Mouse (Mus musculus) liver, adult 2 months (tissue): Measurements from ENCODE around the gene Gm17334. TPM values are rescaled to one million over a fixed set of nuclear protein-coding genes. Genes with fewer than 3 reads are reported as not detected.
"Not testable (repeated sequence)": the region's sequence is repeated elsewhere in the genome, so short reads cannot be mapped to it uniquely, and the experiment has no call there.

Experiments used
- DNase-seq: peaks from one replicate; pipeline ENCODE4 v3.0.0-alpha.2; 2011; ENCODE audit warnings: low read depth, low spot score; ENCODE audit errors: extremely low read depth
- H3K27ac ChIP-seq: fragments of 200-500 bp; replicated peaks from 2 replicates; pipeline ENCODE4 v1.5.1; 2012; ENCODE audit warnings: low read depth, mild to moderate bottlenecking, control low read depth, inconsistent platforms, low read length; ENCODE audit not compliant: insufficient read depth
- H3K27me3 ChIP-seq: fragments of 200-500 bp; 2 replicates; pipeline ENCODE4 v1.6.1; 2012; ENCODE audit warnings: mild to moderate bottlenecking, moderate library complexity, low read length, inconsistent platforms; ENCODE audit not compliant: control insufficient read depth, insufficient read depth
- H3K36me3 ChIP-seq: fragments of 200-500 bp; 2 replicates; pipeline ENCODE4 v1.6.1; 2012; ENCODE audit warnings: low read length, inconsistent platforms; ENCODE audit not compliant: control insufficient read depth, insufficient read depth
- H3K4me1 ChIP-seq: fragments of 200-500 bp; 2 replicates; pipeline ENCODE4 v1.6.1; 2011; ENCODE audit warnings: low read length; ENCODE audit not compliant: control insufficient read depth, insufficient read depth
- H3K4me3 ChIP-seq: fragments of 200-500 bp; 2 replicates; pipeline ENCODE4 v1.5.1; 2011; ENCODE audit warnings: low read depth, mild to moderate bottlenecking, control low read depth, low read length, moderate library complexity; ENCODE audit not compliant: insufficient read depth
- H3K79me2 ChIP-seq: fragments of 200-500 bp; 2 replicates; pipeline ENCODE4 v1.6.1; 2012; ENCODE audit warnings: inconsistent platforms, mild to moderate bottlenecking, low read length, moderate library complexity; ENCODE audit not compliant: control insufficient read depth, insufficient read depth
- H3K9ac ChIP-seq: fragments of 200-500 bp; 2 replicates; pipeline ENCODE4 v1.6.1; 2012; ENCODE audit warnings: low read depth, mild to moderate bottlenecking, control low read depth, inconsistent platforms, low read length
- CTCF ChIP-seq: fragments of 200-500 bp; IDR thresholded peaks from 2 replicates; pipeline ENCODE4 v1.5.1; 2011; ENCODE audit warnings: low read depth, low read length, control low read depth
- POLR2A ChIP-seq: fragments of 200-500 bp; IDR thresholded peaks from 2 replicates; pipeline ENCODE4 v1.6.1; 2011; ENCODE audit warnings: low read length, control low read depth; ENCODE audit not compliant: insufficient read depth; ENCODE audit errors: extremely low read depth
- WGBS: fragments of 180-500 bp; shearing (Covaris S2); methylation state at CpG from one replicate; pipeline ENCODE4 v1.1.7; 2018; 5-methylcytosine and 5-hydroxymethylcytosine counted together
- polyA plus RNA-seq: library from polyadenylated mRNA; depleted of rRNA; stranded (reverse); fragments of >200 nt; gene quantifications from 2 replicates; pipeline ENCODE4 v1.2.3, GENCODE M21; 2012
- total RNA-seq: library from RNA; depleted of rRNA; stranded (reverse); fragments of >200 nt; gene quantifications from 2 replicates; pipeline ENCODE4 v1.2.3, GENCODE M21; 2014

The Gm17334 gene
- total and polyA plus RNA-seq, 2 experiments = 0.16 TPM; not detected in 1

GRCm38 (mm10) chr11:53761822-53762221 is 11.2 kb downstream of the Gm17334 start:
- TF ChIP-seq POLR2A (no peak), CTCF (no peak)
- H3K9ac ChIP-seq = no peak overlapping the region
- WGBS = 7% methylated on average over 2 of the region's 2 CpGs

GRCm38 (mm10) chr11:53761284-53761683 is 11.7 kb downstream of the Gm17334 start:
- no peak overlapping the region for H3K4me3 ChIP-seq
- WGBS = 78% methylated on average over 5 of the region's 5 CpGs
- no peak for TF ChIP-seq POLR2A
- no peak for TF ChIP-seq CTCF

More at GRCm38 (mm10) chr11:53761822-53762221, 11.2 kb downstream of the Gm17334 start:
- DNase-seq = peak; percentile 76
- H3K4me1 ChIP-seq = peaks cover 23% of the 10 kb centered on the region
- no peaks in the 10 kb centered on the region for H3K79me2 ChIP-seq
- no peaks in the 10 kb centered on the region for H3K36me3 ChIP-seq
- H3K27me3 ChIP-seq = no peaks in the 10 kb centered on the region
- peak overlapping the region; percentile 95 for H3K27ac ChIP-seq
- H3K4me3 ChIP-seq = no peak overlapping the region

GRCm38 (mm10) chr11:53759545-53760406 is 13.2 kb downstream of the Gm17334 start:
- no peak for DNase-seq
- Histone ChIP-seq H3K4me3 (no peak overlapping the region), H3K27ac (no peak overlapping the region), H3K9ac (no peak overlapping the region), H3K36me3 (no peaks in the 10 kb centered on the region), H3K27me3 (no peaks in the 10 kb centered on the region), H3K4me1 (peaks cover 22% of the 10 kb centered on the region), H3K79me2 (no peaks in the 10 kb centered on the region)
- WGBS = 83% methylated on average over 22 of the region's 22 CpGs
- TF ChIP-seq POLR2A (no peak), CTCF (no peak)

More at GRCm38 (mm10) chr11:53761284-53761683, 11.7 kb downstream of the Gm17334 start:
- Histone ChIP-seq H3K36me3 (no peaks in the 10 kb centered on the region), H3K27me3 (no peaks in the 10 kb centered on the region), H3K79me2 (no peaks in the 10 kb centered on the region), H3K4me1 (peaks cover 23% of the 10 kb centered on the region), H3K27ac (peak overlapping the region; percentile 95), H3K9ac (no peak overlapping the region)
- no peak for DNase-seq

DNA sequence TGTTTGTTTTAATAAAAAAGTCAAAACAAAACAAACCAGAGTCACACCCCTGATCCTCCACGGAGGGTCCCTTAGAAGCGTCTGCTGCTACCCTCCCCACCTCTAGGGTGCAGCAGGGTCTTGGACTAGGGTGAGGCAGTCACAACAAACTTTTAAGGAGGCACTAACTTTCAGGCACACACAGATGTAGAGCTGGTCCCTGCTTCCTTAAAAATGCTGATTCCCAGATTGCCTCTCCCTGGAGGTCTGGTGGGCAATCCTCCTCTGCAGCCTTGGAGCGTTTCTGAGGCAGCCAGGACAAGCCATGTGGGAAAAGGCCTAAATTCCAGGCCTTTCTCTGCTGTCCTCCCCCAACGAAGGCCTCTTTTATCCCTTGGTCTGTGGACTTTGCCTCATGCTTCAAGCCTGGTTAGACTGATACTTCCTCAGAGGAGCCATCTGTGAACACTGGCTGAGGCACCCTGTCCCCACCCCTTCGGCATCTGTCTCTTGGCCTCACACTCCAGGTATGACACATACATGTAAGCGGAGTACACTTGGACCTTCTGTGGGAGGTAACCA is 14.1 kb downstream of the Gm17334 start:
- no peak overlapping the region for H3K4me3 ChIP-seq
- 68% methylated on average over 6 of the region's 6 CpGs for WGBS
- H3K4me1 ChIP-seq = peaks cover 15% of the 10 kb centered on the region
- no peak overlapping the region for H3K27ac ChIP-seq
- no peak overlapping the region for H3K9ac ChIP-seq
- no peaks in the 10 kb centered on the region for H3K79me2 ChIP-seq
- TF ChIP-seq POLR2A (no peak), CTCF (peak; percentile 55)
- no peak for DNase-seq
- H3K27me3 ChIP-seq = no peaks in the 10 kb centered on the region
- H3K36me3 ChIP-seq = no peaks in the 10 kb centered on the region

DNA sequence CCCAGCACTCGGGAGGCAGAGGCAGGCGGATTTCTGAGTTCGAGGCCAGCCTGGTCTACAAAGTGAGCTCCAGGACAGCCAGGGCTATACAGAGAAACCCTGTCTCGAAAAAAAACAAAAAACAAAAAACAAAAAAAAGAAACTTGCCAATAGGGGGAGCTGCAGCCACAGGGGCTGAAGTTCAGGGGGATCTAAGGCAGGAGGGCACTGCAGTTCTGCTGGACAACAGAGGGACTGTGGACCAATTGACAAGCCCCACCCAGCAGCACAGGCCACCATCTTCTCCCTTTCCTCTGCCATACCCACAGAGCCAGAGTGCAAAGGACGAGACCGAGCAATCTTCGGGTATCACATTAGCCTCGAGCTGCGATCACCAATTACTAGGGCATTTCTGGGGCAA is 15.0 kb downstream of the Gm17334 start:
- DNase-seq = peak; percentile 58
- TF ChIP-seq CTCF = peak; percentile 73
- peak overlapping the region; percentile 0; the same call in 1 of the 2 replicates for H3K27ac ChIP-seq

GRCm38 (mm10) chr11:53757612-53758011 is 15.4 kb downstream of the Gm17334 start:
- peak overlapping the region; percentile 39; the same call in 1 of the 2 replicates for H3K27ac ChIP-seq
- WGBS = 19% methylated on average over 4 of the region's 4 CpGs

More for the DNA sequence above, 15.0 kb downstream of the Gm17334 start:
- H3K79me2 ChIP-seq, H3K27me3 ChIP-seq, H3K4me3 ChIP-seq, H3K9ac ChIP-seq, H3K36me3 ChIP-seq: not testable (repeated sequence)
- H3K4me1 ChIP-seq = peaks cover 15% of the 10 kb centered on the region
- 24% methylated on average over 9 of the region's 9 CpGs for WGBS

More at GRCm38 (mm10) chr11:53757612-53758011, 15.4 kb downstream of the Gm17334 start:
- Histone ChIP-seq H3K27me3 (no peaks in the 10 kb centered on the region), H3K9ac (no peak overlapping the region), H3K36me3 (no peaks in the 10 kb centered on the region), H3K4me1 (peaks cover 14% of the 10 kb centered on the region), H3K79me2 (no peaks in the 10 kb centered on the region), H3K4me3 (no peak overlapping the region)
- DNase-seq = peak; percentile 82
- TF ChIP-seq CTCF (no peak), POLR2A (no peak)
